Mouse (Mus musculus) heart, adult 2 months (tissue): ENCODE data around the gene Lmbr1l. TPM values are rescaled to one million over a fixed set of nuclear protein-coding genes. Genes with fewer than 3 reads are reported as not detected.
"Not testable (repeated sequence)": the region's sequence is repeated elsewhere in the genome, so short reads cannot be mapped to it uniquely, and the experiment has no call there.

Experiments
- DNase-seq, 2 experiments: peaks; one replicate each; pipeline ENCODE4 v3.0.0; 2021
- H3K27ac ChIP-seq: fragments of 200-600 bp; 2 replicates; pipeline ENCODE4 v1.8.1; 2022
- H3K27me3 ChIP-seq: fragments of 200-500 bp; 2 replicates; pipeline ENCODE4 v1.6.1; 2012; ENCODE audit warnings: mild to moderate bottlenecking, low read length, inconsistent platforms, mixed read lengths; ENCODE audit not compliant: control insufficient read depth, insufficient read depth
- H3K36me3 ChIP-seq: fragments of 200-500 bp; 2 replicates; pipeline ENCODE4 v1.6.1; 2012; ENCODE audit warnings: low read length, inconsistent platforms; ENCODE audit not compliant: control insufficient read depth, insufficient read depth
- H3K4me1 ChIP-seq: fragments of 200-500 bp; 2 replicates; pipeline ENCODE4 v1.6.1; 2011; ENCODE audit warnings: low read length; ENCODE audit not compliant: control insufficient read depth, insufficient read depth
- H3K4me3 ChIP-seq: fragments of 200-600 bp; 2 replicates; pipeline ENCODE4 v1.8.1; 2022
- H3K79me2 ChIP-seq: fragments of 200-500 bp; replicated peaks from 2 replicates; pipeline ENCODE4 v1.6.1; 2012; ENCODE audit warnings: mild to moderate bottlenecking, inconsistent platforms, low read length, moderate library complexity, mixed read lengths; ENCODE audit not compliant: control insufficient read depth, insufficient read depth
- H3K9ac ChIP-seq: fragments of 200-500 bp; 2 replicates; pipeline ENCODE4 v1.6.1; 2012; ENCODE audit warnings: low read depth, mild to moderate bottlenecking, control low read depth, inconsistent platforms, low read length, mixed read lengths
- CTCF ChIP-seq: fragments of 200-600 bp; IDR thresholded peaks from 2 replicates; pipeline ENCODE4 v1.8.1; 2022; ENCODE audit warnings: antibody characterized with exemption, mild to moderate bottlenecking, moderate library complexity
- EP300 ChIP-seq: fragments of 200-500 bp; IDR thresholded peaks from 2 replicates; pipeline ENCODE4 v1.6.1; 2011; ENCODE audit warnings: low read depth, low read length, control low read depth; ENCODE audit not compliant: insufficient read depth
- POLR2A ChIP-seq: fragments of 200-500 bp; IDR thresholded peaks from 2 replicates; pipeline ENCODE4 v1.6.1; 2011; ENCODE audit warnings: mild to moderate bottlenecking, low read depth, low read length, control low read depth; ENCODE audit not compliant: insufficient read depth
- WGBS: fragments of 180-500 bp; shearing (Covaris S2); methylation state at CpG from one replicate; pipeline ENCODE4 v1.1.7; 2018; 5-methylcytosine and 5-hydroxymethylcytosine counted together
- intact Hi-C: fragments of 180-260 bp; cut with DNase I; formaldehyde crosslinking; loops from one replicate; pipeline ENCODE4 v1.15.1; 2025
- polyA plus RNA-seq: library from polyadenylated mRNA; depleted of rRNA; stranded (reverse); fragments of >200 nt; gene quantifications from 2 replicates; pipeline ENCODE4 v1.2.3, GENCODE M21; 2012
- total RNA-seq, 2 experiments: library from RNA; stranded (reverse); gene quantifications; 2 replicates each; pipeline ENCODE4 v1.2.3; 2021

Gene Lmbr1l
- total and polyA plus RNA-seq, 3 experiments = 7.1 to 23.2 (median 11.1) TPM

DNA sequence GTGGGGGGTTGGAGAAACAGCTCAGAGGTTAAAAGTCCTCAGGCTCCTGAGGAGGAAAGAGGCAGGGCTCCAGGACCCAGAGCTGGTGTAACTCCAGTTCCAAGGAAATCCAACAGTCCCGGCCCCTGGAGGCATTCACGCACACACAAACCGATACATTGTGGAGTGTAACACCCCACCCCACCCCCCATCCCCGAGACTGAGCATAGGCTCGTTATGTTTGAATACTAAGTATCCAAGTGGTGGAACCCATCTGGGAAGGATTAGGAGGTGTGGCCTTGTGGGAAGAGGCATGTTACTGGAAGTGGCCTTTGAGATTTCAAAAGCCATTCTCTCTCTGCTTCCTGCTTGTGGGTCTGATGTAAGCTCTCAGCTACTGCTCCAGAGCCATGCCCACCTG, 3.5 kb upstream of the Lmbr1l start:
- no peak overlapping the region for H3K4me3 ChIP-seq
- no peak for DNase-seq
- intact Hi-C loops = no loop called here
- no peaks in the 10 kb centered on the region for H3K27me3 ChIP-seq
- 89% methylated on average over 5 of the region's 5 CpGs for WGBS
- H3K36me3 ChIP-seq = no peaks in the 10 kb centered on the region
- no peaks in the 10 kb centered on the region for H3K79me2 ChIP-seq
- no peak overlapping the region for H3K9ac ChIP-seq
- no peak overlapping the region for H3K27ac ChIP-seq
- H3K4me1 ChIP-seq = no peaks in the 10 kb centered on the region; the same call in 1 of the 2 replicates
- TF ChIP-seq CTCF (no peak), EP300 (no peak), POLR2A (no peak)

GRCm38 (mm10) chr15:98918499-98918895, 466 bp upstream of the Lmbr1l start:
- not testable (repeated sequence) for H3K79me2 ChIP-seq, H3K4me1 ChIP-seq, DNase-seq, H3K36me3 ChIP-seq, H3K27me3 ChIP-seq
- Histone ChIP-seq H3K4me3 (peak overlapping the region; percentile 96), H3K27ac (peak overlapping the region; percentile 99), H3K9ac (peak overlapping the region; percentile 63)
- intact Hi-C loops = loop anchor here (5.0 kb wide), 2 partner anchors 36 to 86 kb away; partner anchors contain the start of gene Prkag1
- 15% methylated on average over 8 of the region's 8 CpGs for WGBS

DNA sequence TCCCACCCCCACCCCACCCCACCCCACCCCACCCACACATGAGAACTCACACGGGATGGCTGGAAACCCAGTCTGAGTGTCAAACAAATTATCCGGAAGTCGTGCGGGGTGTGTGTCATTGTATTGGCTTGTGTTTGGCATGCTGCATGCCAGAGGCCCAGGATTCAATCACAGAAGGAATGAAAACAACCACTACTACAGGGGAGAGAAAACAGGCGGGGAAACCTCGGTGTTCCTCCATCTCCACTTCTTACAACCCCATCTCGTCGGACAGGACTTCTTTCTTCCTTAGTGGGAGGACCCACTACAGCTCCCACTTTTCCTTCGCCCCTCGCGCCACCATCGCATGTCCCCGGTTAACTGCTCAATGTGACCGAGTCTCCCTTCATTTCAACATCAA, 940 bp downstream of the Lmbr1l start:
- intact Hi-C loops = loop anchor here (5.0 kb wide), 2 partner anchors 35 to 85 kb away; partner anchors contain the start of gene Prkag1
- under 1% methylated on average over 14 of the region's 14 CpGs for WGBS
- no peaks in the 10 kb centered on the region; the same call in 1 of the 2 replicates for H3K4me1 ChIP-seq
- H3K79me2 ChIP-seq = peaks cover 3% of the 10 kb centered on the region
- DNase-seq = no peak
- H3K27ac ChIP-seq = peak overlapping the region; percentile 99
- peak overlapping the region; percentile 96 for H3K4me3 ChIP-seq
- H3K9ac ChIP-seq = peak overlapping the region; percentile 95
- TF ChIP-seq CTCF = no peak
- TF ChIP-seq POLR2A = no peak
- TF ChIP-seq EP300 = no peak
- no peaks in the 10 kb centered on the region for H3K27me3 ChIP-seq
- H3K36me3 ChIP-seq = no peaks in the 10 kb centered on the region

DNA sequence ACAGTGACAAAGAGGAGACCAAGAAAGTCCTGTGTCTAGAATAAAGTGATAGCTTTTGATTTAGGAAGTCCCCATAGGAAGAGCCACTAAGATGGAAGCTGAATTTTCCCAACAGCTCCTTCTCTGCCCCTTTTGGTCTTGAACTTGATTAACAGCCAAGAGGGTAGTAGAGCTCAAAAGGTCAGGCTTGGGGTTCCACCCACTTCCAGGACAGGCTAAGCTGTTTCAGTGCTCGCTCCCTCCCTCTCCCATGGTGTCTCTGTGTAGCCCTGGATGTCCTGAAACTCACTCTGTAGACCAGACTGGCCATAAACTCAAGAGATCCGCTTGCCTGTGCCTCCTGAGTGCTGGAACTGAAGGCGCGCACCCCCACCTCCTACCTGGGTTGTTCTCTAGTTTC, 2.0 kb downstream of the Lmbr1l start:
- Histone ChIP-seq H3K36me3 (no peaks in the 10 kb centered on the region), H3K9ac (no peak overlapping the region), H3K79me2 (peaks cover 3% of the 10 kb centered on the region), H3K4me3 (no peak overlapping the region), H3K4me1 (no peaks in the 10 kb centered on the region; the same call in 1 of the 2 replicates), H3K27me3 (no peaks in the 10 kb centered on the region), H3K27ac (no peak overlapping the region)
- TF ChIP-seq POLR2A (no peak), EP300 (no peak), CTCF (no peak)
- 93% methylated on average over 4 of the region's 4 CpGs for WGBS
- intact Hi-C loops = loop anchor here (5.0 kb wide), 2 partner anchors 34 to 84 kb away; partner anchors contain the start of gene Prkag1
- DNase-seq = no peak

- no peak overlapping the region for H3K4me3 ChIP-seq
- H3K36me3 ChIP-seq = no peaks in the 10 kb centered on the region
- TF ChIP-seq POLR2A (no peak), EP300 (no peak), CTCF (no peak)
- intact Hi-C loops = loop anchor here (5.0 kb wide), 2 partner anchors 33 to 83 kb away; partner anchors contain the start of gene Prkag1
- H3K4me1 ChIP-seq = no peaks in the 10 kb centered on the region; the same call in 1 of the 2 replicates
- H3K79me2 ChIP-seq = peaks cover 3% of the 10 kb centered on the region
- H3K27me3 ChIP-seq = no peaks in the 10 kb centered on the region
- no peak overlapping the region for H3K27ac ChIP-seq
- no peak overlapping the region for H3K9ac ChIP-seq
- no peak for DNase-seq
- WGBS = 93% methylated on average over 6 of the region's 6 CpGs
Observed at GRCm38 (mm10) chr15:98914903-98915302, 3.1 kb downstream of the Lmbr1l start.

GRCm38 (mm10) chr15:98904692-98905091, 13.3 kb downstream of the Lmbr1l start:
- no peak overlapping the region for H3K27ac ChIP-seq
- no peak overlapping the region for H3K4me3 ChIP-seq
- DNase-seq = peak in 1 of 2 experiments; percentile 57
- H3K36me3 ChIP-seq = no peaks in the 10 kb centered on the region
- intact Hi-C loops = no loop called here
- no peaks in the 10 kb centered on the region for H3K4me1 ChIP-seq
- H3K79me2 ChIP-seq = no peaks in the 10 kb centered on the region
- H3K9ac ChIP-seq = no peak overlapping the region
- TF ChIP-seq CTCF (peak; percentile 82), EP300 (no peak), POLR2A (no peak)
- no peaks in the 10 kb centered on the region for H3K27me3 ChIP-seq
- WGBS = 44% methylated on average over 10 of the region's 10 CpGs
